Mouse (Mus musculus) stomach, embryonic 16.5 days (tissue): ENCODE data around the gene Kcnj5. TPM values are rescaled to one million over a fixed set of nuclear protein-coding genes. Genes with fewer than 3 reads are reported as not detected.

ENCODE experiments used
- ATAC-seq: fragments of 200-750 bp; cut with Nextera tagmentation; 2 replicates; pipeline ENCODE4 v1.8.0; 2017; ENCODE audit warnings: moderate number of reproducible peaks, moderate TSS enrichment; ENCODE audit not compliant: insufficient read depth, low FRiP score
- H3K27ac ChIP-seq: fragments of 300-500 bp; sonication (generic); 2 replicates; pipeline ENCODE4 v1.5.1; 2014; ENCODE audit warnings: low read length
- H3K27me3 ChIP-seq: fragments of 300-500 bp; sonication (generic); 2 replicates; pipeline ENCODE4 v1.6.1; 2014; ENCODE audit warnings: low read length, control low read depth, mixed read lengths; ENCODE audit not compliant: control insufficient read depth, insufficient read depth
- H3K36me3 ChIP-seq: fragments of 300-500 bp; sonication (generic); 2 replicates; pipeline ENCODE4 v1.6.1; 2014; ENCODE audit warnings: low read length; ENCODE audit not compliant: control insufficient read depth, insufficient read depth
- H3K4me1 ChIP-seq: fragments of 300-500 bp; sonication (generic); 2 replicates; pipeline ENCODE4 v1.6.1; 2014; ENCODE audit warnings: low read length, control low read depth, mixed read lengths; ENCODE audit not compliant: control insufficient read depth, insufficient read depth
- H3K4me2 ChIP-seq: fragments of 300-500 bp; sonication (generic); 2 replicates; pipeline ENCODE4 v1.6.1; 2014; ENCODE audit warnings: low read depth, low read length, mixed read lengths
- H3K4me3 ChIP-seq: fragments of 300-500 bp; sonication (generic); replicated peaks from 2 replicates; pipeline ENCODE4 v1.5.1; 2014; ENCODE audit warnings: mild to moderate bottlenecking, low read length
- H3K9ac ChIP-seq: fragments of 300-500 bp; sonication (generic); 2 replicates; pipeline ENCODE4 v1.6.1; 2014; ENCODE audit warnings: low read length
- H3K9me3 ChIP-seq: fragments of 300-500 bp; sonication (generic); replicated peaks from 2 replicates; pipeline ENCODE4 v1.6.1; 2016; ENCODE audit warnings: low read length, control low read depth; ENCODE audit not compliant: control insufficient read depth
- WGBS: fragments of 180-500 bp; shearing (Covaris S2); extraction: QIAGEN DNeasy Blood & Tissue Kit; methylation state at CpG from one replicate; pipeline ENCODE4 v1.1.7; 2014; 5-methylcytosine and 5-hydroxymethylcytosine counted together
- polyA plus RNA-seq: library from polyadenylated mRNA; unstranded; fragments of >200 nt; fragmentation: Nextera tagmentation; extraction: Ambion mirVana; gene quantifications from 2 replicates; pipeline ENCODE4 v1.2.1, GENCODE M21; 2015

Kcnj5 gene
- polyA plus RNA-seq, 1 experiment from 2014 or later: 0.05 TPM

- H3K27me3 ChIP-seq: no peaks in the 10 kb centered on the region
- H3K27ac ChIP-seq: no peak within 1 kb of the TSS
- no peaks in the 10 kb centered on the region for H3K9me3 ChIP-seq
- no peak within 1 kb of the TSS for H3K9ac ChIP-seq
- H3K4me3 ChIP-seq: no peak within 1 kb of the TSS
- no peak within 1 kb of the TSS for H3K4me2 ChIP-seq
- H3K36me3 ChIP-seq: no peaks in the 10 kb centered on the region
- no peak for ATAC-seq
- H3K4me1 ChIP-seq: no peaks in the 10 kb centered on the region
- 69% methylated on average over 6 of the region's 6 CpGs for WGBS
Observed at GRCm38 (mm10) chr9:32372202-32372601, 28.1 kb upstream of the Kcnj5 start, which contains the start of gene Kcnj1. Gene Kcnj1 (plus strand): TSS chr9:32372493.

DNA sequence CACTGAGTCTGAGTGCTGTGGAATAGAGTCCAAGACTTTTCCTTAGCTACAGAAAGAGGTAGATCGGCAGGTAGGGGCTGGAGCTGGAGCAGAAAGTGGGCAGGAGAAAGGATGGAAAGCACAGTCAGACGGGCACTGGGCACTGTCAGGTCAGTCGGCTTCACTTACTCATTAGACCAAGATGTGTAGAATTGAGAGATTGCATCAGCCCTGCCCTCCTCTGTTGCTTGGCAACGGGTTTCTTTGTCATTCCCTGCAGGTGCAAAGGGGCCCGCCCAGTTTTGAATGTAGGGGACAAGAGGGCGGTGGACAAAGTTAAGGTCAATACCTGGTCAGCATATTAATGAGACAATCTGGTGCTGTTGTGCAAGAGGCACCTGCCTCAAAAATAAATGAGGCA is 25.2 kb upstream of the Kcnj5 start:
- Histone ChIP-seq H3K9ac (no peak overlapping the region), H3K27me3 (no peaks in the 10 kb centered on the region), H3K4me1 (no peaks in the 10 kb centered on the region), H3K36me3 (no peaks in the 10 kb centered on the region), H3K4me2 (no peak overlapping the region), H3K4me3 (no peak overlapping the region), H3K9me3 (no peaks in the 10 kb centered on the region), H3K27ac (no peak overlapping the region)
- ATAC-seq: peak; percentile 29; the same call in 1 of the 2 replicates
- 32% methylated on average over 6 of the region's 6 CpGs for WGBS

- H3K9ac ChIP-seq: no peak overlapping the region
- H3K4me2 ChIP-seq: no peak overlapping the region
- no peaks in the 10 kb centered on the region for H3K9me3 ChIP-seq
- no peak overlapping the region for H3K4me3 ChIP-seq
- H3K4me1 ChIP-seq: no peaks in the 10 kb centered on the region
- no peak overlapping the region for H3K27ac ChIP-seq
- no peak for ATAC-seq
- no peaks in the 10 kb centered on the region for H3K27me3 ChIP-seq
- 20% methylated on average over 2 of the region's 2 CpGs for WGBS
- no peaks in the 10 kb centered on the region for H3K36me3 ChIP-seq
Observed at GRCm38 (mm10) chr9:32368812-32369211, 24.7 kb upstream of the Kcnj5 start.

DNA sequence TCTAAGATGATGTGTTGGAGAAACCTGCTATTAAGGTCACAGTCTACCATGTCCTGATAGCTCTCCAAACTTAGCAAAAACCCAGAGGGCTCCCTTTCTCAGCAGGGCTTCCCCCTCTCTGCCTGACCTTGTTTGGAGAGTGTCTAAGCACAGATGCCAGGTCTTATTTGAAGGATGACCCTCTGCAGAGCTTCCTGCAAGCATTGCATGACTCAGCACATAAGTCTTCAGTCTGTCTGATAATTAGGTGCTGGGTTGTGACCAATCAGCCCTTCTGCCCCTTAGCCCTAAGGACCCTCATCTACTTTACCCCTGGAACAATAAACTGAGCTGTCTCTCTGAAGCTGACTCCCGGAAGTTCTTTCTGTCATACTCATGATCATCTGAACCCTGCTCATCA is 16.6 kb upstream of the Kcnj5 start:
- Histone ChIP-seq H3K27me3 (no peaks in the 10 kb centered on the region), H3K4me2 (no peak overlapping the region), H3K4me1 (no peaks in the 10 kb centered on the region), H3K4me3 (no peak overlapping the region), H3K27ac (no peak overlapping the region), H3K9ac (no peak overlapping the region), H3K36me3 (no peaks in the 10 kb centered on the region), H3K9me3 (no peaks in the 10 kb centered on the region)
- WGBS: 50% methylated on average over 1 of the region's 1 CpGs
- ATAC-seq: no peak

DNA sequence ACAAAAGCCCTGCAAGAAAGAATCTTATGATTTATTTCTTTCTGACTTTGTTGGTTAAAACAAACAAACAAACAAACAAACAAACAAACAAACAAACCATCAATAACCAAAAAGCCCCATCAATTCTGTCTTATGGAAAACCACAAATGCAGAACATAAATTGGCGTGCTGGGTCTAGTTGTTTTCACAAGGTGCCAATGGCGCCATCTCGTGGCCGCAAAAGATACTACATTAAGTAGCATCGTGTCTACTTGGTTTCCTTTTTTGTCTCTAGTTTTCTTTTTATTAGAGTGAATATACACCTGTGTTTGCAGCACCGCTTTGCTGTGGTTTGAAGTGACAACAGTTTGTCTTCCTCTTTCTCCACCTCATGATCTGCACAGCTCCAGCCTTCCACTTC is 6.2 kb upstream of the Kcnj5 start:
- no peak overlapping the region for H3K4me2 ChIP-seq
- no peak overlapping the region for H3K27ac ChIP-seq
- H3K36me3 ChIP-seq: no peaks in the 10 kb centered on the region
- H3K27me3 ChIP-seq: peaks cover 7% of the 10 kb centered on the region
- H3K4me1 ChIP-seq: no peaks in the 10 kb centered on the region
- no peak for ATAC-seq
- H3K9ac ChIP-seq: no peak overlapping the region
- H3K4me3 ChIP-seq: no peak overlapping the region
- H3K9me3 ChIP-seq: no peaks in the 10 kb centered on the region
- 2% methylated on average over 6 of the region's 6 CpGs for WGBS

DNA sequence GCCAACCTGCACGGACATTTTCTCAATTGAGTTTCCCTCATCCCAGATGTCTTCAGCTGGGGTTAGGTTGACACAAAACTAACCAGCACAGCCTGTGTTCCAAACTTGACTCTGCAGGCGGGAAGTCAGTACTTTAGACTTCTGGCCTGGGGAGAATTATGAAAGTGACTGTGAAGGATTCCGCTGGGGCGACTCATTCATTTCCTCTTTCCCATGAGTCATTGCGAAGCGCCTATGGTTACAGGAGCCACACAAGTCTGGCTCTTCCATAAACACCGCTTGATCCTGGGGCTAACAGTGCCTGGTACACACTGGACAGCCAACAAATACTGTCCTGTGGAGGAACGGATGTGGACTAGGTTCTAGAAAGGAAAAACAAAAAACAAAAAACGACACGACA is 5.2 kb upstream of the Kcnj5 start:
- 79% methylated on average over 10 of the region's 10 CpGs for WGBS
- no peak overlapping the region for H3K27ac ChIP-seq
- H3K4me3 ChIP-seq: no peak overlapping the region
- peaks cover 16% of the 10 kb centered on the region for H3K27me3 ChIP-seq
- H3K9me3 ChIP-seq: no peaks in the 10 kb centered on the region
- no peak overlapping the region for H3K4me2 ChIP-seq
- ATAC-seq: no peak
- no peaks in the 10 kb centered on the region for H3K36me3 ChIP-seq
- H3K4me1 ChIP-seq: no peaks in the 10 kb centered on the region
- H3K9ac ChIP-seq: no peak overlapping the region

DNA sequence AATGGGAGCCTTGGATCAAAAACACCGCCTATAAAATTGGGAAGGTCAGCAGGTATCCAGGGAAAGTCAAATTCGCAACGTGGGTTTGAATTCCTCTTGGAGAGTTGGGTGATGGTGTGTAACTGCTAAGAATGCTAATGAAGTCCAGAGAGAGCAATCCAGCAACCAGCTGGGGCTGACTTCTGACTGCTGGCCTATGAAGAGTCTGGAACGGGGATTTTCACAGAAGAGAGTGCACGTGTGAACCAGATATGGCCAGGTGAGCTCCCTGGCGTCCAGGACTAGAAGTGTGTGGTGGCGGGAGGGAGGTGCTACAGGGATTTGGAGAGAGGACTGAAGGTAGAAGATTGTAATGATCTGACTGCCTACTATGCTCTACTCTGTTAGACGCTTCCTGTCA is 3.9 kb upstream of the Kcnj5 start:
- H3K27ac ChIP-seq: no peak overlapping the region
- 64% methylated on average over 8 of the region's 8 CpGs for WGBS
- no peak overlapping the region for H3K9ac ChIP-seq
- H3K4me2 ChIP-seq: no peak overlapping the region
- H3K36me3 ChIP-seq: no peaks in the 10 kb centered on the region
- no peak for ATAC-seq
- no peak overlapping the region for H3K4me3 ChIP-seq
- H3K4me1 ChIP-seq: no peaks in the 10 kb centered on the region; the same call in 1 of the 2 replicates
- H3K27me3 ChIP-seq: peaks cover 28% of the 10 kb centered on the region
- no peaks in the 10 kb centered on the region for H3K9me3 ChIP-seq

DNA sequence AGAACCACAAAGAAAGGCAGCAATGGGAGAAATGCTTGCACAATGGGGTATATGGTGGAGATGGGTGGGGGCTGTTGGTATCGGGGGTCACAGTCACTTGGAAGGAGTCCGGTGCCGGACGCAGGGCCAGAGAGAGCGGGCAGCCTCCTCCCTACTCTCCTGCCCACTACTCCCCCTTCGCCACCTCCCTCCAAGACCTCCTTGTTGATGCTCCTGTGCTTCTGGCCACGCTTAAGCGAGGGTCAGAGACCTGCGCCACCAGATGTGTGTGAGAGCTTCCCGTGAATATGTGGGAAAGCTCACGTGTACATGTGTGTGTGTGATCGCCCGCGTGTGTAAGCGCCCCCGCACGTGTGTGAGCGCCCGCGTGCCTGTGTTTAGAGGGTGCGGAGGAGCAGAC is 339 bp upstream of the Kcnj5 start:
- H3K4me1 ChIP-seq: no peaks in the 10 kb centered on the region; the same call in 1 of the 2 replicates
- 0 out of 2 replicates have a peak overlapping the region, but pooled peaks have one; percentile 5 for H3K9ac ChIP-seq
- no peaks in the 10 kb centered on the region for H3K9me3 ChIP-seq
- no peaks in the 10 kb centered on the region for H3K36me3 ChIP-seq
- H3K4me3 ChIP-seq: peak overlapping the region; percentile 23
- WGBS: 4% methylated on average over 21 of the region's 21 CpGs
- H3K27ac ChIP-seq: no peak overlapping the region
- H3K4me2 ChIP-seq: peak overlapping the region; percentile 48
- H3K27me3 ChIP-seq: peaks cover 44% of the 10 kb centered on the region
- ATAC-seq: no peak

GRCm38 (mm10) chr9:32342929-32343328 is 1.2 kb downstream of the Kcnj5 start:
- H3K4me1 ChIP-seq: no peaks in the 10 kb centered on the region; the same call in 1 of the 2 replicates
- no peak for ATAC-seq
- H3K27ac ChIP-seq: no peak overlapping the region
- H3K4me3 ChIP-seq: no peak overlapping the region
- no peak overlapping the region for H3K9ac ChIP-seq
- H3K4me2 ChIP-seq: no peak overlapping the region
- no peaks in the 10 kb centered on the region for H3K36me3 ChIP-seq
- WGBS: 16% methylated on average over 8 of the region's 8 CpGs
- peaks cover 44% of the 10 kb centered on the region for H3K27me3 ChIP-seq
- no peaks in the 10 kb centered on the region for H3K9me3 ChIP-seq

DNA sequence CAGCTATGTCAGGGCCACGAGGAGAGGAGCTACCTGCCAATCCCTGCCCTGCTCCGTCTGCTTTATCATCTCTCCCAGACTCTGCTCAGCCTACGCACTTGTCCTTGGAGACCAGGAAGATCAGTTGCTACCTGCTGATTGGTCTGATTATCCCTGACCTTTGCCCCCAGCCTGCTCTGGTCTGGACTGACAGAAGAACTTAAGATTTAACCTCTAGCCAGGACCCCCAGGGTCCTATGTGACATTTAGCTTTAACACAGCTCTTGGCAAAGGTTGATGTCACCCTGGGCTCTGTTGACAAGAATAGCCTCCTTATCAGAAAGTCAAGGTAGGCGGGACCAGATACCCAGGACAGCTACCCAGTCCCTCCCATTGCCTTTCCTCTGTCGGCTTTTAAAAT is 3.3 kb downstream of the Kcnj5 start:
- 42% methylated on average over 5 of the region's 5 CpGs for WGBS
- no peak overlapping the region for H3K27ac ChIP-seq
- ATAC-seq: no peak

More for the DNA sequence above, 3.3 kb downstream of the Kcnj5 start:
- H3K4me1 ChIP-seq: no peaks in the 10 kb centered on the region; the same call in 1 of the 2 replicates
- H3K36me3 ChIP-seq: no peaks in the 10 kb centered on the region
- no peaks in the 10 kb centered on the region for H3K9me3 ChIP-seq
- no peak overlapping the region for H3K9ac ChIP-seq
- H3K4me3 ChIP-seq: no peak overlapping the region
- peaks cover 41% of the 10 kb centered on the region for H3K27me3 ChIP-seq
- no peak overlapping the region for H3K4me2 ChIP-seq
